Mouse (Mus musculus) kidney, postnatal 4 days (tissue): ENCODE results near the gene Tmem18.
A peak's percentile ranks its signal among the peaks of the same experiment; 100 is the strongest.

Experiments
- DNase-seq, 2 experiments: peaks; one replicate each; pipeline ENCODE4 v3.0.0; 2021; ENCODE audit warnings: mixed read lengths in 2 of 2

The Tmem18 gene

GRCm38 (mm10) chr12:30584356-30584740 lies at the start of gene Tmem18:
Gene Tmem18 (plus strand): TSS chr12:30584426.
- DNase-seq, result peak; percentile 87 to 93

DNA sequence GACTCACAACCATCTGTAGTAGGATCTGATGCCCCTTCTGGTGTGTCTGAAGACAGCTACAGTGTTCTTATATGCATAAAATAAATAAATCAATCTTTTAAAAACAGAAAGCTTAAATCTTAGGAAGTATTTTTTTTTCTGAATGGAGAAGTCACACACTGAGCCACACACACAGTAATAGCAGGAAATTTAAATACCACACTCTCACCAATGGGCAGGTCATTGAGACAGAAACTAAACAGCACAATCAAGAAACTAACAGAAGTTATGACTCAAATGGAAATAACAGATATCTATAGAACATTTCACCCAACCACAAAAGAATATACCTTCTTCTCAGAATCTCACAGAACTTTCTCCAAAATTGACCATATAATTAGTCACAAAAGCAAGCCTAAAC lies 26.9 kb upstream of the Tmem18 start:
- DNase-seq, result no peak

- DNase-seq, result peak; percentile 34 to 57
Measured at GRCm38 (mm10) chr12:30561411-30561810, 22.8 kb upstream of the Tmem18 start.

DNA sequence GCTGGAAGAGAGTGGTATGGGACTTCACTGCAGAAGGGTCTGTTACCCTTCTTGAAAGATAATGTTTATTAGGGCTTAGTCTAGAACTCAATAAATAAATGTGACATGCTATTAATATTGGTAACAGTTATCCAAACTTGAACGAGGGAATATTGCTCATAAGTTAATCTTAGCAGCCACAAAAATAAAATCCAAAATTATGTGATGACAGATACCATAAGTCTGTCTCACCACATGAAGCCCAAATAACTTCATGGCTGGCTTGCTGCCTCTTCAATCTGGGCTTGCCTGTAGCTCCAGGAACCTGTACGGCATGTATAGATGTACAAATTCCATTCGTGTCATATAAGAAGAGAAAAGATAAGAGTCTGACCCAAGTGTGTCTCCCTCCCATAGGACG lies 12.2 kb upstream of the Tmem18 start:
- no peak for DNase-seq

DNA sequence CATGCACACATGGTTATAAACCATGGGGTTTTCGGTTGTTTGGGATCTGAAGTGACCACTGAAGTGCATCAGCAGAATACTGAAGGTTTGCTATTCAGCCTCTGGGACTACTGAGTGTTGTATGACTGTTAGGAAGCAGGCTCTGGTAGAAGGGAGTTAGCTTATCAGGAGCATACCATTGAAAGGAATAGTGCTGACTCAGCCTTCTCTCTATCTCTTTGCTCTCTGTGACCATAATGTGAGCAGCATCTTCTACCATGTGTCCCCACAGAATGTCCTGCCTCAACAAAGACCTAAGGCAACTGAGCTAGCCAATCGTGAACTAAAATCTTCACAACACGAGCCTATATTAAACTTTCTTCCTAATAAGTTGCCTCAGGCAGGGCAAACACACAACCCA lies 8.3 kb upstream of the Tmem18 start:
- no peak for DNase-seq

- DNase-seq, result peak; percentile 74 to 79
Measured at GRCm38 (mm10) chr12:30578019-30578418, 6.2 kb upstream of the Tmem18 start.

DNA sequence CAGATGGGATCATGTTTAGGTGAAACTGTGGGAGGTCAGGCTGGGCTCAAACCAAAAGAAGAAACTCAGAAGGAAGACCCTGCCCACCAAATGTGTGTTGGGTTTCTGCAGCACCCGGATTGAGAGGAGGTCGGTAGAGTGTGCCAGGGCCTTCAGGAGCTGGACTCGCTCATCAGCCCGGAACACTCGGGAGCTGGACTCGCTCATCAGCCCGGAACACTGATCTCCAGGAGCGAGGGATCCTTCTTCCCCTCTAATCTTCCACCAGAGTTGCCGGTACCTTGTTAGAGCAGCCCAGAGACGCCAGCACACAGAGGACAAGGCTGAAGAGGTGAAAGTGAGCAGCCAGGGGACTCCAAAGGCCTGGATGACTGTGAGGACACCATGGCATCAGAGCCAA lies 2.9 kb upstream of the Tmem18 start:
- peak in 1 of 2 experiments; percentile 44 for DNase-seq

- DNase-seq, result no peak
Measured at GRCm38 (mm10) chr12:30583586-30584355, 455 bp upstream of the Tmem18 start.

- no peak for DNase-seq
Measured at GRCm38 (mm10) chr12:30584863-30585262, 637 bp downstream of the Tmem18 start.

DNA sequence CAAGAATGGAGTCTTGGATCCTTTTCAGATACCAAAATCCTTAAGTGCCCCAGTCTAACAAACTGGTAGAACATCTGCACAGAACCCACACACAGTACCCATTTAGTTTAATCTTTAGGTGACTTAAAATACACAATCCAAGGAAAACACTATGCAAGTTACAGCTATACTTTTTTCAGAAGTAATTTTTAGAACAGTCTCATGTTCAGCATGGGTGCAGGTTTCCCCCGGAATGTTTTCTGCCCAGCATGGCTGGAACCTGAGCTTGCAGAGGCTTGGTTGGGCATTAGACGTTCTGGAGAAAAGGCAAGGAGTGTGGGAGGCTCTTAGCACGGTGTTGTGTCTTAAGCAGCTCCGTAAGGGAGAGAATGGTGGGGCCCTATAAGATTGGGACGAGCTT lies 7.6 kb downstream of the Tmem18 start:
- no peak for DNase-seq

GRCm38 (mm10) chr12:30596818-30597407 lies 12.7 kb downstream of the Tmem18 start:
- peak; percentile 55 to 67 for DNase-seq

DNA sequence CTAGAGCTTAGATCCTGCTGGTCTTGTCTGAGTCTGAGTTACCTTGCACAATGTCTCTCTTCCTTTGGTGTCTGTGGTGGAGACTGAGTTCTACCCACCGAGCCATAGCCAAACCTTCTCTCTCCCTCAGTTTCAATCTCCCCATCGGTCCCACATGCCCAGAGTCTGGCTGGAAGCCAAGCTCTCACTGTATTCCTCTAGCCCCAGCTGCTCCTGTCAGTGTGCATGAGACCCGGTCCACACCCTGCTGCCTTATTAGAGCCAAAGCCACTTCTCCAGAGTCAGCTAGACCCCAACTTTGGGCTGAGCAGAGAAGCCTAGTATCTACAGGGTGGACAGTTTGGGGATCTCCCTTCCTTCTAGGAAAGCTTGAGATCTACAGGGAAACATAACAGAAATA lies 14.7 kb downstream of the Tmem18 start:
- no peak for DNase-seq

GRCm38 (mm10) chr12:30599474-30599873 lies 15.2 kb downstream of the Tmem18 start:
- no peak for DNase-seq

DNA sequence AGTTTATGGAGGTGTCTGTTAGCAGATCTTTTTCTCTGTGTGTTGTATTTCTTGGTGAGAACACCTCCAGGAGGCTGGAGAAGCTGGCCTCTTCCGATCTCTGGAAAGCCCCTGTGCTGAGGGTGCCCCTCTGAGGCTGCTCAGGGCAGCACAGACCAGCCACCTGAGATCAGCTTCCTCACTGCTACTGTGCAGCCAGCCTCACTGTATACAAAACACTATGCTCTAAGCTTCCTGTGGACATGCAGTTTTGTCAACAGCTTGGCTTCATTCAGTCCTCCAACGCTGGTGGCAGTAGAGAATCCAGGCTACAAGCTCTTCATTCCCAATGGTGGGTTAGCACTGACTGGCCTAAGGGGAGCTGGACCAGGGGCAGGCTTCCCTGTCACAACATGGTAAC lies 15.8 kb downstream of the Tmem18 start:
- DNase-seq, result no peak

GRCm38 (mm10) chr12:30604012-30604411 lies 19.8 kb downstream of the Tmem18 start:
- DNase-seq, result no peak

- DNase-seq, result no peak
Measured at GRCm38 (mm10) chr12:30604876-30605275, 20.6 kb downstream of the Tmem18 start.

- DNase-seq, result no peak
Measured at GRCm38 (mm10) chr12:30605941-30606340, 21.7 kb downstream of the Tmem18 start.

GRCm38 (mm10) chr12:30606743-30607142 lies 22.5 kb downstream of the Tmem18 start:
- no peak for DNase-seq

DNA sequence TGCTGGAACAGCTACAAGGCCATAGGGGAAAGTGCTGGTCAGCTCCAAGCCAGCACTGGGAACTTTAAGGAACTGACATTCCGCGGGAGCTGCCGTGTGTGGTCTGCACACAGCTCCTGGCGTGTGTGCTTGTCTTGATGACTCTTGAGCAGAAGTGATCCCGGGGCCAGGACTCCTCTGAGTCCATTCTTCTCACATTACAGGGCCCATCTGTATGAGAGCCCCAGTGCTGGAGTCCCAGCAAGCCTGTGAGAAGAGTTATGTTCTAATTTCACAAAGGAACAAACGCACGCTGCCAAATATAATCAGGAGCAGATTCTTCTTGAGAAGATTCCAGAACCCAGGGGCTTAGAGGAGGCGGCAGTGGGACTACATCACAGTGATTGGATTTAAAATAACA lies 34.2 kb downstream of the Tmem18 start:
- DNase-seq, result peak; percentile 43 to 60

GRCm38 (mm10) chr12:30628466-30628865 lies 44.2 kb downstream of the Tmem18 start:
- peak; percentile 25 to 37 for DNase-seq

DNA sequence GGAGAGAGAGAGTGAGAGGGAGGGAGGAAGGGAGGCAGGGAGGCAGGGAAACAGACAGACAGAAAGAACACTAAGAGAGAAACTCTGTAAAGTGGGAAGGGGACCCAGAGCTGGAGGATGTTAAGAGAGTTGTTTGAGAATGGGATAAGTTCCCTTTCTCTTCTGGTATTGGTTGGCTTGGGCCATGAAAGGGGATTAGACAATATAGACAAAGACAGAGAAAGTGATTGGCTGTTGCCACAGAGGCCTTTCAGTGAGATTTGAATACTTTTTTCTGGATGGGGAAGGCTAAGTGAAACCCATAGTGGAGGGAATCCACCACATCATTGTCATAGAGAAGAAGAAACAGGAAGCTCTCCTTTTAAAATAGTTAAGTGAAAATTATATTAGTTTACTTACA lies 50.3 kb downstream of the Tmem18 start:
- DNase-seq, result no peak
